Mouse (Mus musculus) embryonic facial prominence, embryonic 13.5 days (tissue): ENCODE data around the gene Kcnt2. TPM values are rescaled to one million over a fixed set of nuclear protein-coding genes. Genes with fewer than 3 reads are reported as not detected.

Experiments used
- ATAC-seq: fragments of 200-750 bp; cut with Nextera tagmentation; 2 replicates; pipeline ENCODE4 v1.8.0; 2017; ENCODE audit warnings: low read depth; ENCODE audit not compliant: insufficient number of reproducible peaks, insufficient read depth, low FRiP score, low TSS enrichment
- H3K27ac ChIP-seq: fragments of 300-500 bp; sonication (generic); 2 replicates; pipeline ENCODE4 v1.5.1; 2015; ENCODE audit warnings: moderate library complexity, mild to moderate bottlenecking, inconsistent platforms
- H3K27me3 ChIP-seq: fragments of 300-500 bp; sonication (generic); 2 replicates; pipeline ENCODE4 v1.6.1; 2015; ENCODE audit warnings: mild to moderate bottlenecking, inconsistent platforms
- H3K36me3 ChIP-seq: fragments of 300-500 bp; sonication (generic); 2 replicates; pipeline ENCODE4 v1.6.1; 2015; ENCODE audit warnings: mild to moderate bottlenecking, inconsistent platforms
- H3K4me1 ChIP-seq: fragments of 300-500 bp; sonication (generic); 2 replicates; pipeline ENCODE4 v1.6.1; 2015; ENCODE audit warnings: inconsistent platforms
- H3K4me2 ChIP-seq: fragments of 300-500 bp; sonication (generic); 2 replicates; pipeline ENCODE4 v1.6.1; 2015; ENCODE audit warnings: moderate library complexity, mild to moderate bottlenecking, inconsistent platforms
- H3K4me3 ChIP-seq: fragments of 300-500 bp; sonication (generic); 2 replicates; pipeline ENCODE4 v1.5.1; 2015; ENCODE audit warnings: mild to moderate bottlenecking, inconsistent platforms
- H3K9ac ChIP-seq: fragments of 300-500 bp; sonication (generic); 2 replicates; pipeline ENCODE4 v1.6.1; 2015; ENCODE audit warnings: mild to moderate bottlenecking, inconsistent platforms
- H3K9me3 ChIP-seq: fragments of 300-500 bp; sonication (generic); 2 replicates; pipeline ENCODE4 v1.6.1; 2016; ENCODE audit warnings: inconsistent platforms
- WGBS: fragments of 180-500 bp; shearing (Covaris S2); methylation state at CpG from one replicate; pipeline ENCODE4 v1.1.7; 2015; ENCODE audit warnings: mixed read lengths; 5-methylcytosine and 5-hydroxymethylcytosine counted together
- polyA plus RNA-seq: library from polyadenylated mRNA; unstranded; fragments of >200 nt; fragmentation: Nextera tagmentation; extraction: Ambion mirVana; gene quantifications from 2 replicates; pipeline ENCODE4 v1.2.1, GENCODE M21; 2015

The Kcnt2 gene
- polyA plus RNA-seq, 1 experiment from 2014 or later, result 0.52 TPM

DNA sequence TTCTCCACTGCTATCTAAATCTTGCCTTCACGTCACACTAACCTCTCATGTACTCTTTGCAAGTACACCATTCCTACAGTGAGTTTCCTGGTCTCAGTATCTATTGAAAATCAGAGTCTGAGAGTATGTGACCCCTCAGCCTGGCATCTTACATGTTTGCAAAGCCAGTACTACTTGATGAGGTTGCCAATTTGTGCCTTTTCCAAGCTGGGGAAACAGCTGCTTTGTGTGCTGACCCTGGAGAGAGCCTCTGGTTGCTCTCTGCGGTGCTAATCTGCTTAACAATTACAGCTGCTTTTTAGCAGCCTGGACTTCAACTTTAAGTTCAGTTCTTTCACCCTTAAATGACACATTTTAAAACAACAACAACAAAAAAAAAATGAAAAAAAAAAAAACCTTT is 133.6 kb downstream of the Kcnt2 start:
- H3K9ac ChIP-seq, result no peak overlapping the region
- H3K36me3 ChIP-seq, result no peaks in the 10 kb centered on the region
- H3K27me3 ChIP-seq, result no peaks in the 10 kb centered on the region
- no peaks in the 10 kb centered on the region for H3K4me1 ChIP-seq
- H3K4me3 ChIP-seq, result no peak overlapping the region
- H3K9me3 ChIP-seq, result no peaks in the 10 kb centered on the region
- no peak overlapping the region for H3K4me2 ChIP-seq
- no peak overlapping the region for H3K27ac ChIP-seq
- ATAC-seq, result no peak
- WGBS, result 60% methylated on average over 2 of the region's 2 CpGs

- Histone ChIP-seq H3K4me1 (no peaks in the 10 kb centered on the region), H3K9ac (no peak overlapping the region), H3K4me3 (no peak overlapping the region), H3K36me3 (no peaks in the 10 kb centered on the region), H3K4me2 (no peak overlapping the region), H3K9me3 (no peaks in the 10 kb centered on the region), H3K27me3 (no peaks in the 10 kb centered on the region), H3K27ac (no peak overlapping the region)
- WGBS, result 90% methylated on average over 3 of the region's 3 CpGs
- ATAC-seq, result no peak
Observed at GRCm38 (mm10) chr1:140381093-140381492, 135.1 kb downstream of the Kcnt2 start.

DNA sequence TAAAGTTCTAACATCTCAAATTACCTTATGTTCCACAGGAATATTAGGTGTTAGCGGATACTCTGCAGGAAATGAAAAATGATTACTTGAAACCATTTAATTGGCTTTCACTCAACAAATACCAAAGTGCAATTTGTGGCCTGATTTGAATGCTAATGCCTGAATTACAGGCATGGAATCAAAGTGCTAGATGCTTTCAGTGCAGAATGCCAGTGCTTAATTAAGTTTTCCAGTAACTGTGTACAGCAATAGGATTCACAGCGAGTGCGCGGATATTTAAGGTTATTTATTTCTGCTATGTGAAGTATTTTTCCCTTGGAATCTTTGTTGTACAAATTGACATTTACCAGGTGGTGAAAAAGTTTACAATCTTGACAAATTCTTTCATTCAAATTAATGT is 144.3 kb downstream of the Kcnt2 start:
- H3K4me1 ChIP-seq, result no peaks in the 10 kb centered on the region
- H3K27me3 ChIP-seq, result no peaks in the 10 kb centered on the region
- no peak overlapping the region for H3K9ac ChIP-seq
- no peak overlapping the region for H3K27ac ChIP-seq
- ATAC-seq, result no peak
- H3K4me3 ChIP-seq, result no peak overlapping the region
- 76% methylated on average over 4 of the region's 4 CpGs for WGBS
- no peaks in the 10 kb centered on the region for H3K9me3 ChIP-seq
- H3K4me2 ChIP-seq, result no peak overlapping the region
- H3K36me3 ChIP-seq, result no peaks in the 10 kb centered on the region

DNA sequence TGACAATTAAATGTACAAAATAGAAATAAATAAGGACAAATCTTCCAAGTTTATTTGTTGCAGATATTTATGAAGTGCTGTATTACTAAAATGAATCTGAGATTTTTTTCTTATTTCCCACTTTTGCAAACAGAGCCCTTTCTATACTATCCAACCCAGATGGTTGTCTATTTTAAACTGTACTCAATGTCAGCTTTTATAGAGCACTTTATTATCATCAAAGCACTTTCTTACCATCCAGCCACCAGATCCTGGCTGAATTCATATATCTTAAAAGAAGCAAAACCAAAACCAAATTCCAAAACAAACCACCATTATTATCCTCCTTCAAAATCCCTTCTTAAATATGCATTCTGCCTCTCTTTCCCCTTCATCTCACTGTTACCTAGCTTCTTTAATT is 151.8 kb downstream of the Kcnt2 start:
- Histone ChIP-seq H3K9ac (no peak overlapping the region), H3K4me1 (no peaks in the 10 kb centered on the region), H3K27me3 (no peaks in the 10 kb centered on the region), H3K27ac (no peak overlapping the region), H3K4me2 (no peak overlapping the region), H3K36me3 (no peaks in the 10 kb centered on the region), H3K4me3 (no peak overlapping the region), H3K9me3 (no peaks in the 10 kb centered on the region)
- ATAC-seq, result no peak

DNA sequence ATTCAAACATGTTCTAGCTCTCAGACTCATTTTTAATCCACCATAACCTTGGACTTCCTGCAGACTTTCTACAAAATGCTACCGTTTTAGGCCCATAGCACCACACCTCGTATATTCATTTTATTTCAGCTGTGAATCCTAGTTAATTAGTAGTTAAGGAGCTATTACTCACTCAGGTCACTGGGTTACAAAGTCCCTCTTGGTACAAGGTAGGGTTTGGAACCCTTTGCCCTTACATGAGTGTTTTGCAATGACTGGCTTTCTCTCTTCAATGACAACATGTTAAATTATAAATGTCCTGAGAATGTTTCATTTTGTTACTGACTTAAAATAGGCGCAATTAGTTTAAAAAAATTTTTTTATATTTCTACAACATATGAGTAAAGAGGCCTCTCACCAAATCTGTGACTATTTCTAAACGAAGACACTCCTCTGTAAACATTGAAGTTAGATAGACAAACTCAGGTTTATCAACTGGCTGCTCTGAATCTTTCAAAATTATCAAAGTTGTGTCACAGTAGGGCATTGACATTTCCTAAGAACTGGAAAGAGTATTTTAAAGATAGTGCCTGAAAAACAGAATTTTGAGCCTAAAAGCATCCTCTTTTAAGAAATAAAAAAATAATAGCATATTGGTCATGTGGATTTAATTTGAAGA is 160.8 kb downstream of the Kcnt2 start:
- no peak for ATAC-seq
- no peaks in the 10 kb centered on the region for H3K36me3 ChIP-seq
- WGBS, result 84% methylated on average over 4 of the region's 4 CpGs
- H3K27me3 ChIP-seq, result no peaks in the 10 kb centered on the region
- no peak overlapping the region for H3K27ac ChIP-seq
- H3K4me1 ChIP-seq, result no peaks in the 10 kb centered on the region
- H3K9ac ChIP-seq, result no peak overlapping the region
- H3K4me2 ChIP-seq, result no peak overlapping the region
- no peak overlapping the region for H3K4me3 ChIP-seq
- no peaks in the 10 kb centered on the region for H3K9me3 ChIP-seq

DNA sequence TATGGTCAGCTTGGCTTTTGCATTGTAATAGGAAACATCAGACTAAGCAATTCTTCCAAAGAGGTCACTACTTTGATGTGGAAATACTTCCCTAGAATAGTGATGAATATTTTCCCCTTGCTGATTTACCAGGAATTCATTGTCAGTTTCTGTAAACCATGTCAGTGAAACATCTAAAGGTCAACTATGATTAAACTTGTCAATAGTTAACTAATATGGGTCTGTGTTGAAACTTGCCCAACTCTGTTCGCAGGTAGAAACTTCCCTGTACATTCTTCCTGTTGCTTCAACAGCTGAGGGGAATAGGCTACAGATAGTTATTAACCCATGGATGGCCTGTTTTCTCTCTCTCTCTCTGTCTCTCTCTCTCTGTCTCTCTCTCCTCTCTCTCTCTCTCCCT is 169.8 kb downstream of the Kcnt2 start:
- no peaks in the 10 kb centered on the region for H3K9me3 ChIP-seq
- no peaks in the 10 kb centered on the region for H3K36me3 ChIP-seq
- H3K4me2 ChIP-seq, result no peak overlapping the region
- H3K4me1 ChIP-seq, result no peaks in the 10 kb centered on the region
- no peak for ATAC-seq
- no peak overlapping the region for H3K4me3 ChIP-seq
- no peak overlapping the region for H3K9ac ChIP-seq
- 45% methylated on average over 1 of the region's 1 CpGs for WGBS
- H3K27ac ChIP-seq, result no peak overlapping the region
- no peaks in the 10 kb centered on the region for H3K27me3 ChIP-seq

DNA sequence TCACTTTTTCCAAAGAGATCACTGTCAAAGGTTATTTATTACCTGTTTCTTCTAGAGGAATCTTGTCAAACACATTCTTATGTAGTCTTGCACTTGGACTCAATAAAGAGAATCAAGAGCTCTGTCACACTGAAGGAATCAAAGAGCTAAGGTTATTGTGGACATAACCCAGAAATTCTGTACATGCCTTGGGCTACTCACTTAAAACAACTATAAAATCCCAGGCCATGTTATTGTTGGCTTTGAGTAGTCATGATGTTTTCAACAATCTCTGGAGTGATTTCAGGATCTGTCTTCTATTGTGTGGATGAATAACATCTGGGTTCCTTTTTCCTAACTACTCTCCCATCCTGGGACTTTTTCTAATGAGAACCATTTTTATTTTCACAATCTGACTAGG is 177.0 kb downstream of the Kcnt2 start:
- H3K4me3 ChIP-seq, result no peak overlapping the region
- H3K27me3 ChIP-seq, result no peaks in the 10 kb centered on the region
- H3K36me3 ChIP-seq, result no peaks in the 10 kb centered on the region
- no peak overlapping the region for H3K4me2 ChIP-seq
- no peaks in the 10 kb centered on the region for H3K4me1 ChIP-seq
- no peak overlapping the region for H3K27ac ChIP-seq
- no peaks in the 10 kb centered on the region for H3K9me3 ChIP-seq
- H3K9ac ChIP-seq, result no peak overlapping the region
- no peak for ATAC-seq

- Histone ChIP-seq H3K27ac (no peak overlapping the region), H3K9ac (no peak overlapping the region), H3K36me3 (no peaks in the 10 kb centered on the region), H3K4me1 (no peaks in the 10 kb centered on the region), H3K27me3 (no peaks in the 10 kb centered on the region), H3K9me3 (no peaks in the 10 kb centered on the region), H3K4me3 (no peak overlapping the region), H3K4me2 (no peak overlapping the region)
- WGBS, result 37% methylated on average over 2 of the region's 2 CpGs
- ATAC-seq, result no peak
Observed at GRCm38 (mm10) chr1:140429284-140429850, 183.4 kb downstream of the Kcnt2 start.

DNA sequence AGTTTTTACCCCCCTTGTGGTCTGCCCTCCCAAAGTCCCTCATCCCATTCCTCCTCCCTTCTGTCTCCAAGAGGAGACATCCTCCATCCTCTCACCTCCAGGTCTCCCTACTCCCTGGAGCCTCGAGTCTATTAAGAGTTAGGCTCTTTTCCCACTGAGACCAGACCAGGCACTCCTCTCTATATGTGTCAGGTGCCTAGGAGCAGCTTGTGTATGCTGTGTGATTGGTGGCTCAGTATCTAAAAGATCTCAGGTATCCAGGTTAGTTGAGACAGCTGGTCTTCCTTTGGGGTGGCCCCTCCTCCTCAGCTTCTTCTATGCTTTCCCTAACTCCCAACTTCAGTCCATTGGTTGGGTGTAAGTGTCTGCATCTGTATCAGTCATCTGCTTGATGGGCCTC is 186.1 kb downstream of the Kcnt2 start:
- Histone ChIP-seq H3K4me1 (no peaks in the 10 kb centered on the region), H3K9ac (no peak overlapping the region), H3K9me3 (no peaks in the 10 kb centered on the region), H3K4me2 (no peak overlapping the region), H3K4me3 (no peak overlapping the region), H3K27ac (no peak overlapping the region), H3K36me3 (no peaks in the 10 kb centered on the region), H3K27me3 (no peaks in the 10 kb centered on the region)
- ATAC-seq, result no peak
- 60% methylated on average over 1 of the region's 1 CpGs for WGBS

- Histone ChIP-seq H3K4me3 (no peak overlapping the region), H3K36me3 (no peaks in the 10 kb centered on the region), H3K4me2 (no peak overlapping the region), H3K27me3 (no peaks in the 10 kb centered on the region), H3K9me3 (no peaks in the 10 kb centered on the region), H3K27ac (no peak overlapping the region), H3K9ac (no peak overlapping the region), H3K4me1 (no peaks in the 10 kb centered on the region)
- WGBS, result 74% methylated on average over 2 of the region's 2 CpGs
- ATAC-seq, result no peak
Observed at GRCm38 (mm10) chr1:140434791-140435190, 188.8 kb downstream of the Kcnt2 start.

GRCm38 (mm10) chr1:140438176-140438575 is 192.2 kb downstream of the Kcnt2 start:
- ATAC-seq, result no peak
- Histone ChIP-seq H3K9me3 (no peaks in the 10 kb centered on the region), H3K36me3 (no peaks in the 10 kb centered on the region), H3K9ac (no peak overlapping the region), H3K27ac (no peak overlapping the region), H3K27me3 (no peaks in the 10 kb centered on the region), H3K4me3 (no peak overlapping the region), H3K4me1 (no peaks in the 10 kb centered on the region), H3K4me2 (no peak overlapping the region)
- 62% methylated on average over 5 of the region's 5 CpGs for WGBS

DNA sequence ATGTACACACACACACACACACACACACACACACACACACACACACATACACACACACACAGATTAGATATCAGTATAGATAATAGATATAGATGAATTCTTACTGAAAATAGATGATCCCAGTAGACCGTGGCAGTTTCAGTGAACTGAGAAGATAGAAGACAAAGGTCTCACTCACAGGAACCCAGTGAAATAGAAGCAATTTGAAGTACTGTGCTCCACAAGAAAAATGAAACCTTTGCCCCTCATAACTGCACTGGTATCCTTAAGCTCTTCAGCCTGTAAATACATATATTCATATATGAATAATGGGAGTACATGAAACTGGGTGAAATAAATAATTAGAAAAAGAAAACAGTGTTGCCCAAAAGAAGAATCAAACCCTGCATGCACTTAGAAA is 197.9 kb downstream of the Kcnt2 start:
- H3K27ac ChIP-seq, result no peak overlapping the region
- 94% methylated on average over 1 of the region's 1 CpGs for WGBS
- no peak for ATAC-seq

More for the DNA sequence above, 197.9 kb downstream of the Kcnt2 start:
- H3K9me3 ChIP-seq, result no peaks in the 10 kb centered on the region
- H3K4me2 ChIP-seq, result no peak overlapping the region
- no peak overlapping the region for H3K9ac ChIP-seq
- H3K4me1 ChIP-seq, result no peaks in the 10 kb centered on the region
- H3K27me3 ChIP-seq, result no peaks in the 10 kb centered on the region
- H3K36me3 ChIP-seq, result no peaks in the 10 kb centered on the region
- H3K4me3 ChIP-seq, result no peak overlapping the region
